Mouse (Mus musculus) cortical plate, adult 2 months (tissue): ENCODE measurements around the gene Tvp23b.

Experiments
- CTCF ChIP-seq: fragments of 200-500 bp; IDR thresholded peaks from 2 replicates; pipeline ENCODE4 v1.5.1; 2011; ENCODE audit warnings: mild to moderate bottlenecking, control low read depth, low read length; ENCODE audit not compliant: insufficient read depth; ENCODE audit errors: extremely low read depth
- POLR2A ChIP-seq: fragments of 200-500 bp; IDR thresholded peaks from 2 replicates; pipeline ENCODE4 v1.6.1; 2011; ENCODE audit warnings: mild to moderate bottlenecking, low read length, control low read depth; ENCODE audit not compliant: insufficient read depth; ENCODE audit errors: extremely low read depth

- TF ChIP-seq CTCF (no peak), POLR2A (no peak)
Observed at GRCm38 (mm10) chr11:62949548-62949947, 70.3 kb downstream of the Tvp23b start.
